Mouse (Mus musculus): ENCODE results near the gene Lrmp.
A peak's percentile ranks its signal among the peaks of the same experiment; 100 is the strongest.

The Lrmp gene

DNA sequence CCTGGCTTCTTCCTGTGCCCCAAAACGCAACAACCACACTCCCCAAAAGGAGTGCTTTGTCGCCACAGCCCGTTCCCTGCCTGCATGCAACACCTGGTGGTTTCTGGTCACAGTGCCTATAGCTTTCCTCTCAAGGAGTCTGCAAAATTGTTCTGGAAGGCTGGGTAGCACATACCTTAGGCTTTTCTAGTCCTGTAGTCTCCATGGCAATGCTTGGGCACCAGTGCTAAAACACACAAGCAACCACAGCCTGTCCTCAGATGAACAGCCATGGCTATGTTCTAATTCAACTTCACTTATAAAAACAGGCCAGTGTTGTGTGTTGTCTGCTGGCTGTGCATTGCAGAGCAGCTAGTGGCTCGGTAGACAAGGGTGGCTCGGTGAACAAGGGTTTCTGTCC, 21.4 kb downstream of the Lrmp start:
- DNase-seq (ENCODE audit: low spot score in 2 of 2), result no peak

DNA sequence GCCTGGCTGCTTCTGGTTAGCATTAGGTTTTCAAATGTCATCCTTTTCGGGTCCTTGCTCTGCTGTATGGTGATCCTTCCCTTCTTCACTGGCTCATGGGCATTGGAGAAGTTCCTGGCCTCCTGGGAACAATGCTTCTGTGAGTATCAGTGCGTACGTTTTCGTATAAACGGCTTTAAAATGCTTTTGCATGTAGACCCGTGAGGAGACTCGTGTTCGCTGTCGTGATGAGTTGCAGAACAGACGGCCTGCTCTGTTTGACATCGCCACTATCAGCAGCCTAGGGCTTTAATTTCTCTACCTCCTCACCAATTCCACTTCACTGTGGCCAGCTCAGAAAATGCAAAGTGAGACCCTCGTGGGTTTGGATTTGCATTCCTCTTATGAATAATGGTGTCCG, 23.8 kb downstream of the Lrmp start:
- DNase-seq (ENCODE audit: low spot score in 2 of 2), result no peak

DNA sequence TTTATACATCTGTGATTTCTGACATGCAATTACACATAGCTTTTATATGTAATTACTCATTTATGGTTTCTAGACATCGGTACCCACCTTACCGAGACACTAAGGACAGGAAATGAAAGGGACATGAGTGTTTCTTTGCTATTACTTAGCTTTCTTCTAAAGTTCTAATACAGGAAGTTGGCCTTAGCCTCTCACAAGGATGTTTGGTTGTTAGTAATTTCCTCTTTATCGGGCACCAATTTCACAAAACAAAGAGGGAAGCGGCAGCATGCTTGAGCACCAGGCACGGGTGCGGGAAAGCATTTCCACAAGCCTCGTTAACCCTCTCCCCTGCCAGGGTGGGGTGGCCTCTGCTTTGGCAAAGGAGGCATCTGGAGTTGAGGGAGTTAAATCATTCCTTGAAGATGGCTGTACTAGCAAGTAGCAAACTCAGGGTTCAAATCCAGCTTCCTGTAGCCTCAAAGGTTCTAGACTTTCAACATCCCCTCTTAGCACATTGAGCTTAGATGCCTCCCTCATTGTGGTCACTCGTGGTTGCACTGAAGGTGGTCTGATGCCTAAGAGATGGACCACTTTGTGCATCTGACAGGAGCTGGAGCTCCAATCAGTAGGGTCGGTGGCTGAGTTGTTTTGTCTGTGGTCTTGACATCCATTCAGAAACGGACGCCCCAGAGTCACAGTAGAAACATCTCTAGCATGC, 24.5 kb downstream of the Lrmp start:
- no peak for DNase-seq (ENCODE audit: low spot score in 2 of 2)

DNA sequence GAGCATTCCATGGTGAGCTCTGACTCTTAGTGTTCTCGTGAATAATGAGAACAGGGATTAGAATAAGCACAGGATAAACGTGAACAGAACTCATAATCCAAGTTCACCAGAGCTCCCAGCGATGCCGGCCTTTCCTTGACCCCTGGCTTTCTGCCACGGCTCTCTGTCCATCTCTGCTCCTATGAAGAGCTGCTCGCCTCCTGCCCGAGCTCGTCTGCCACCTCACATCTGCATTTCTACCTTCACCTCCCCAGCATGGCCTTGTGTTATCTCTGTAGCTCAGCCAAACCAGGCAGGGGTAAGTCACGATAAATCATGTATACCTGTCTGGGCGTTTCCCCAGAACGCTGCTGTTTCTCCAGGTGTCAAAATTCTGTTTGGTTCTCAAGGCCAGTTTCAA, 25.3 kb downstream of the Lrmp start:
- DNase-seq (ENCODE audit: low spot score in 2 of 2), result no peak

DNA sequence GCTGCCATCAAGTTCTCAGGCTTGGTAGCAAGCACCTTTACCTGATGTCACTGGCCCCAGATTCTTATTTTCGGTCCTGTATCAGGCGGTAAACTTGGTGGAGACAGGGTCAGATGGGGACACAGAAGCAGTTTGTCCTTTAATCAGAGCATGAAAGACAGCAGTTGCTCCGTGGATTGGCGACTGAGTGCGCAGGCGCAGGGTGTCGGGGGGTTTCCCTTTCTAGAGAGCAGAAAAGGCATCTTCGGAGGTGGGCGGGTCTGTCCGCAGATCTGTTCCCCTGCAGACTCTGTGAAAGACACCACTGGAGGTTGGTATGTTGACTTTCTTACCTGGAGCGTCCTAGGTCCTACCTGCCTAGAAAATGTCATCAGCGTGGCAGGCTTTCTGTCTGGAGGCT, 26.4 kb downstream of the Lrmp start:
- no peak for DNase-seq (ENCODE audit: low spot score in 2 of 2)

DNA sequence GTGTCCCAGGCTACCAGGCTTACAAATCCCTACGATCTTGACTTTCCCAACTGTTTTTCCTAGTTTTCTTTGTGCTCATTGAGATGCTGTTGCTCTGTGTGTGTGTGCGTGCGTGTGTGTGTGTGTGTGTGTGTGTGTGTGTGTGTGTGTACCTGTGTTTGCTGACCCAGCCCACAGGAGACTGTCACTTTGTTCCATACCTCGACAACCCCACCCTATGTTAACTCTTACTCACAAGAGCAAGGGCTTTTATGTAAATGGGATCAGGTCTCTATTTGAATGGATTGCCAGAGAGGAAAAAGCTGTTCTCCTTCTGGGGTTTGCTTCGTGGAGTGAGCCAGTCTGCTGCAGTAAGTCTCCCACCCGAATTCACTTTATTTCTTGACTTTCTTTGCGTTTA, 29.7 kb downstream of the Lrmp start:
- no peak for DNase-seq (ENCODE audit: low spot score in 2 of 2)

DNA sequence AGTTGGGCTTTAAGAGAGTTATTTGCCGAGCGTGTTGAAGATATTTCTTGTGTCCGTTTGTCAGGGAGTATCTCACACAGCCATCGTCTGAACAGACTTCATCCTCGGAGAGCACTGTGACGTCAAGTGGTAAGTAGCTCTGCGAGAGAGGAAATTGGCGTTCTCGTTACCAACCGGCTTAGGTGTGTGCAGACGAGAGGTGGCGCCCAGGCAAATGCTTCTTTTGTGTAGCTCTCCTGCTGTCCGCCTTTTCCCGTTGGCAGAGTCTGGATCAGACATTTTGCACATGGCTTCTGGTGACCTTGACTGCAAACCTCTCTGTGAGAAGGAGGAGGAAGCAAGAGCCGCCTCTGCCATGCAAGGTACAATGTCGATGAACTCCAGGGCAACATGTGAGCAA, 32.3 kb downstream of the Lrmp start:
- DNase-seq (ENCODE audit: low spot score in 2 of 2), result no peak

DNA sequence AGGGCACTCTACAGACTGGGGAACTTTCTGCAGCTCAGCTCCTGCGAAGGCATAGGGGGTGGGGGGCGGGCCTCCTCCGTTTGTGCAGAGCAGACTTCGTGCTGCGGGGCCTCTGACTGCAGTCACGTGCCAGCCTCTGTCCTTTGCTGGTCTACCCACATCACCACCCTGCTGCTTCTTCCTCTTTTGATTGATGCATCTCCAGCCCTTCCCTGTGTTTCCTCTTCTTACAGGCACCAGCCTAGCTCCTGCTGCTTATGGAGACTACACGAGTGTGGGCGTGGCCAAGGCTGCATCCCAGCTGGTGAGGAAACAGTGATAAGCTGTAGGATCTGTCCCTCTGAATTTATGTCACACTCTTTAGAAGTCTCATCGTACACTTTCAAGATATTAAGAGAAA, 33.6 kb downstream of the Lrmp start:
- DNase-seq (ENCODE audit: low spot score in 2 of 2), result no peak

DNA sequence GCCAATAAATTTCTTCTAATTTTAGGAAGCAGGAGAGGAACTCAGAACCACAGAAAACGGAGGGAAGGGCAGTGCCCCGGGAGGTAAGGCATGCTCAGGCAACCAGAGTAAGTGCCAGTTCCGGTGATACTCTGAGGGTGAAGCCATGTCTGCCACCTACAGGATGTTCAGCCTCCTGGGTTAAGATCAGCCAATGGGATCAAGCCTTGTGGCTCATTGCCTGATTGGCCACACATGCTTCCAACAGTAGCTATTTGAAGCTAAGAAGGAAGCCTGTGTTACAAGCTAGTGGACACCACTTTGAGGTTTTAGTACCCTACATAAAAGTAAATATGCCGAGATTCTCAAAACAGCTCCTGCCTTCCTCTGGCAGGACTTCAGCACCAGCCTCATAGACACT, 43.2 kb downstream of the Lrmp start:
- DNase-seq (ENCODE audit: low spot score in 2 of 2), result no peak

DNA sequence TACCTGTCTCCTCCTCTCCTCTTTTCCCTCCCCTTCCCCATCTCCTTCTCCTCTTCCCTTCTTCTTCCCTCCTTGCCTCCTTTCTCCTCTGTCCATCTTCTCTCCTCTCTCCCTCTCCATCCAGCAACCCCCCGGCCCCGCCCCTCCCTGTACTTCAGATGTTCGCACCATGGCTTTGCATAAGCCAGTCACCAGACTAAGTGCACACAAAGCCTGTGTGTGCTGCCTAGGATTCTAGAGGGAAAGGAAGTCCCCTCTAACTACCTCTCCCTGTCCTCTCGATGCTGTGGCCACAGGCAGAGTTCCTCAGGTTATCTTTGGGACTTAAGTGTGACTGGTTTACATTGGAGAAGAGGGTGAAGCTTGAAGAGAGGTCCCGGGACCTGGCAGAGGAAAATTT, 45.1 kb downstream of the Lrmp start:
- DNase-seq (ENCODE audit: low spot score in 2 of 2), result no peak

DNA sequence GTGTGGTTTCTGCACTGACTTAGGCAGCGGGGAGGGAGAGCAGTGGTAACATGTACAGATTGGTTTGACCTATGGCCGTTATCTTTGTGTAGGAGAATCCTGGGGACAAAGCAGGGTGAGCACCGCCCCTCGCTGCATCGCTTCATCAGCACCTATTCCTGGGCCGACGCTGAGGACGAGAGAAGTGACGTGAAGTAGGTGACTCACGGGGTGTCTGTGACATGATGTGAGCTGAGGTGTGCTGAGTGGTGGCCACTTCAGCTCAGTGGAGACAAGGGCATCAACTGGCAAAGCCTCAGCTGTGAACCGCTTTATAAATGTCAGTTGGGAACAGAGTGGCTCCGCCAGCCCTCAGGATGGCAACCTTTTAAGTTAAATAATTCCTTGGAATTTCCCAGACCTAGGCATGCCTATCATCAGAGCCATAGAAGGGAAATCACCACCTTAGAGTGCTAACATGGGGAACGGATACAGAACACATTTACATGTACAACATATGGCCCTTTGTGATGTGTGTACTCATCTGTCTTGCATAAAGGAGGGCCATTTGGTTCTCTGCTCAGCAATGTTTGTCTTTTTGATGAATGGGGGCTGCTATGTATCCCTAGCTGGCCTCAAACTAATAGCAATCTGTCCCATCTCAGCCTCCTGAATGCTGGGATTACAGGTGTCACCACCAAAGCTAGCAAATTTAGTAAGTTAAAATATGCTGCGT, 56.6 kb downstream of the Lrmp start:
- DNase-seq (ENCODE audit: low spot score in 2 of 2), result no peak

DNA sequence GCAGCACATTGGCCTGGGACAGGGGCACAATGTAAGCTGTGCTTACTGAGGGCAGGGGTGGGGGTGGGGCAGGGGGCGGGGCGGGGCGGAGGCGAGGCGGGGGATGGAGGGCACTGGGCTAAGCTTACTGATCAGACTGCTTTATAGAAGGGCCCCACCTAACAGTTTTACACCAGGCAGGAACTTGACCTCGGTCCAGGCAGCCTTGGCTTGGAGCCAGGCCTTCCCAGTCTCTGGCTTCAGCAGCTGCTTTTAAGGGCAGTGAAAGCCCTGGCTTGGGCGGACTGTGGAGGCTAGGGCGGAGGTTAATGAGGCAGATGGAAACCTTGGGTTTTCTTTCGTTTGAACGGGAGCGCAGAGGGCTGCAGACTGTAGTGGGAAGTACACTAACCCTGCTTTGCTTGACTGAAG, 58.3 kb downstream of the Lrmp start:
- no peak for DNase-seq (ENCODE audit: low spot score in 2 of 2)

DNA sequence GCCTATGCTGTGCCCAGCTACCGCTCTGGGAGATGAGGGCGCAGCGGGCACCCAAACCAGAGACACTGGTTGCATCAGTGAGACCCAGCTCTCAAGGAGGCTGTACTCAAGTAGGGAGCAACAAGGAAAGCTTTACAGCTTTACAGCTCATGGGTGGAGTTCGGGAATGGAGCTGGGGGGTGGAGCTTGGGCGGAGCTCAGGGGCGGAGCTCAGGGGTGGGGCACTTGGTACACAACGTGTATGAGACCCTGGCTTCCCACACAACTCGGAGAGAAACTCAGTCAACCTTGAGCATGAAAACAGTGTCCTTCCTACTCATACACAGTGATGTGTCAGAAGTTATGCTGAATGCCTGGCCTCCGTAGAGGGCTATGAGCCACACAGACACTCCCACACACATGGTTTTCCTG, 60.1 kb downstream of the Lrmp start:
- no peak for DNase-seq (ENCODE audit: low spot score in 2 of 2)

DNA sequence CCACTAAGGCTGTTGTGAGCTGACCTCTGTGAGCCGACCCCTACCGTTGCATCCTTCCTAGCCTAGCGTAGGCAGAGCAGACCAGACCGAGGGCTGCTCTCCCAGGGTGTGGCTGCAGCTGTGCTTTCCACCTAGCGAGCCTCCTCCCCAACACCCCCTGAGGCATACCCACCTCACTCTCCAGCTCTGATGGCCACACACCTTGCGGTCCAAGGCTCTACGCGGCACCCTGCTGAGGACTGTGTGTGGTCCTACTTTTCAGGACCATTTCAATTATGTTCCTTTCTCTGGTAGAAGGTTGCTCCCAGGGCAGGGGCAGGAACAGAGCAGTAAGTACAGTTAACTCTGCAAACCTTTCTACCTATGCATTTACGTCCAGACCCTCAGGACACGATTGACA, 61.0 kb downstream of the Lrmp start:
- DNase-seq (ENCODE audit: low spot score in 2 of 2), result no peak

DNA sequence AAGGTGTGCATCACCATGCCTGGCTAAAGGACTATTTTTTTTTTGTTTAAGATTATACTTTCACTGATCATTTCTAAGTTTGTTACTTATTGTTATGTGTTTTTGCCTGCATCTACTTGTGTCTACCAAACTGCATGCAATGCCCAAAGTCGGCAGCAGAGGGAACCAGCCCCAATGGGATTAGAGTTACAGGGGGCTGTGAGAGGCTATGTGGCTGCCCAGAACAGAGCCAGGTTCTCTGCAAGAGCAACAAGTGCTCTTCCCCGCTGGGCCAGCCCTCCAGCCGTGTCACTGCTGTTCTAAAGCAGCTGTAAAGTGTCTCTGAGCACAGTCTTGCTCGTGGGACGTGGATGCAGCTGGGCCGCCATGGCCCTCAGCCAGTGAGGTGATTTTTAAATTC, 64.2 kb downstream of the Lrmp start:
- no peak for DNase-seq (ENCODE audit: low spot score in 2 of 2)

DNA sequence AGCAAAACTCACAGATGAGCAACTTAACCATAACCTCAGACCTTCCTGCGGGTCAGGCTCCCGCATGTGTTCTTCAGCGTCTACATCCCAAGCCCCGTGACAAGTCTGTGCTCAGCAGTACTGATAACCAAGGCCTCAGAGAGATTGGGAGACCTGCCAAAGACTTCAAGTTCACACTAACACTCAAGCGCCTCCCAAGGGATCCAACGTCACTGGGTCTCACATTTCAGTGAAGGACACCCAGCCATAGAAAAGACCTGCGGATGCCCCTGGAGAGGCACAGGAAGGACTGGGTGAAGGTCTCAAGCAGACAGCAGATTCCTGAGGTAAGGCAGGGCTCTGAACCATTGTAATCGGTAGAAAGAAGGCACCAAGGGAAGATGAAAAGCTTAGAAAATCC, 66.6 kb downstream of the Lrmp start:
- no peak for DNase-seq (ENCODE audit: low spot score in 2 of 2)

DNA sequence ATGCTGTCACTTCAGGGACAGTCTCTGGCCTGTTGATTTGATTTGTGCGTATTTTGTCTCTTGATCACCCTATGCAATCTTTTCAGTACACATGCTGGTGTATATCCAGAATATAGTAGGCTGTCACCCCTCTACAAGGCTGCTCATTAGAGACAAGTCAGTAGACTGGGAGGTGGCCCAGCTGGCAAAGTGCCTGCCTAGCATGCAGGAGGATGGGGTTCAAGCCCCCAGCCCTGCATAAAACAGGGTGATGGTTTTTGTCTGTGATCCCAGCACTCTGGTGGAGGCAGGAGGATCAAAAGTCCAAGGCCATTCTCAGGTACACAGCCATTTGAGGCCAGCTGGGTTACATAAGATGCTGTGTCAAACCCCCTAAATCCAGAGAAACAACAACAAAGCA, 70.6 kb downstream of the Lrmp start:
- no peak for DNase-seq (ENCODE audit: low spot score in 2 of 2)

DNA sequence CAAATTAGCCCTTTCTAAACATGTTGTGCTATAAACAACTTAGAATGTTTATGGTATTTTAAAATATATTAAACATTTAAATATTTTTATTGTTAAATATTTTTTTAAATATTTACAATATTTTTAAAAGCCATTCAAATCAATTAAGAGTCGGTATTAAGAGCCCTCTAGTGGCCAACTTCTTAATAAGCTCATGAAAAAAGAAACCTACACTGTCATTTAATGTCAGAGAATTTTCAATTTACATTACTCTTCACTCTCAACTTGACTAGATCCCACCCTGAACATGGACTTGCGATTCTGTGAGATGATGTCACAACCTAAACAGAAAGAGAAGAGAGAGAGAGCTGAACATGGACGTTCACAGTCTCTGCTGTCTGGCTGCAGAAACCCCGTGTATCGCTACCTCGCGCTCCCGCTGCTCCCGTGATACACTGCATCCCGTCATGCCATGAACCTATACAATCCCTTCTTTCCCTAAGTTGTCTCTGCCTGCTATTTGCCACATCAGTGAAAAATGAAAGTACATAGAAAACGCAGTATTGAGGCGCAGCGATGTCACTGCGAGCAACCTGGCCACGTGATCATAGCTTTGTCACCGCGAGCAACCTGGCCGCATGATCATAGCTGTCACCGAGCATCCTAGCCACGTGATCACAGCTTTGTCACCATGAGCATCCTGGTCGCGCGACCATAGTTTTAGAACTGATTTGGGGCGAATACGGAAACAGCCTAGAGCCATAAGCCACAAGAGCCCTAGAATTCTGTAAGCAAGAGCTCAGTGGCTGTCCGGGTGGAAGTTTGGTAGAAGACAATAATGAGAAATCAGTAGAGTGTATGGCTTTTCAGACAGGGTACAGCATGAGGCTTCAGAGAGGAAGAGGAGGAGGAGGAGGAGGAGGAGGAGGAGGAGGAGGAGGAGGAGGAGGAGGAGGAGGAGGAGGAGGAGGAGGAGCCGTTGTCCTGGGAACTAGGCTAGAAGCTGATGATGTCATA, 71.9 kb downstream of the Lrmp start:
- peak in 1 of 2 experiments; percentile 26 for DNase-seq (ENCODE audit: low spot score in 2 of 2)

DNA sequence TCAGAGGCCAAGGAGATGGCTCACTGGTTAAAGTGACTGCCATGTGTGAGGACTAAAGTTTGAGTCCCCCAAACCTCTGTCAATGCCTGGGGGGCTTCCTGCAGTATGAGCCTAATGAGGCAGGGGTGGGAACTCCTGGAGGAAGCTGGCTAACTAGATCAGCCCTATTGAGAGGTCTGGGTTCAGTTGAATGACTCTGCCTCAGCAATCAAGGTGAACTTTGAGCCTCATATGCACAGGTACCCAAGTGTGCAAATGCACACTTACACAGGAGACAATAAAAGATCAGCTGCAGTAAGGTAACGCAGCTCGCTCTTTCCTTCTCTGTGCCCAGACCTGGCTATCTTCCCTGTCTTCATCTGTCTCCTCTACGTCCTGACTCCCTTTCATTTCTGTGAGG, 77.6 kb downstream of the Lrmp start:
- DNase-seq (ENCODE audit: low spot score in 2 of 2), result no peak

DNA sequence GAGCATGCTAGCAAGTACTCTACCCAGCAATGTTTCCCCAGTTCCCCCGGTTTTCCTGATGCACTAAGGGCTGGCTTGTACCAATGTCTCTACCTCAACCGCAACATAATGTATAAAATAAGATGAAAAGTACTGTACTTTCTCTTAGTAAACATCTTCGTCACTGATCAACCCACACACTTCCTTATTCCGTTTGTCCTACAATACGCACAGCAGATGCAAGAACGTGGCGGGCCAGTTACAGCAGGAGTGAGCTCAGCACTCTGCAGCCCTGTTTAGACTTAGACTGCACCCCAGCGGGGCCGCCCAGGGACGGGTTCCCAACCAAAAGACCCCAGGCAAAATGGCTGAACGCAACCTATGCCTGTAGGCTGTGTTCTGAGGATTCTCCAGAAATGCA, 78.0 kb downstream of the Lrmp start:
- DNase-seq (ENCODE audit: low spot score in 2 of 2), result no peak

DNA sequence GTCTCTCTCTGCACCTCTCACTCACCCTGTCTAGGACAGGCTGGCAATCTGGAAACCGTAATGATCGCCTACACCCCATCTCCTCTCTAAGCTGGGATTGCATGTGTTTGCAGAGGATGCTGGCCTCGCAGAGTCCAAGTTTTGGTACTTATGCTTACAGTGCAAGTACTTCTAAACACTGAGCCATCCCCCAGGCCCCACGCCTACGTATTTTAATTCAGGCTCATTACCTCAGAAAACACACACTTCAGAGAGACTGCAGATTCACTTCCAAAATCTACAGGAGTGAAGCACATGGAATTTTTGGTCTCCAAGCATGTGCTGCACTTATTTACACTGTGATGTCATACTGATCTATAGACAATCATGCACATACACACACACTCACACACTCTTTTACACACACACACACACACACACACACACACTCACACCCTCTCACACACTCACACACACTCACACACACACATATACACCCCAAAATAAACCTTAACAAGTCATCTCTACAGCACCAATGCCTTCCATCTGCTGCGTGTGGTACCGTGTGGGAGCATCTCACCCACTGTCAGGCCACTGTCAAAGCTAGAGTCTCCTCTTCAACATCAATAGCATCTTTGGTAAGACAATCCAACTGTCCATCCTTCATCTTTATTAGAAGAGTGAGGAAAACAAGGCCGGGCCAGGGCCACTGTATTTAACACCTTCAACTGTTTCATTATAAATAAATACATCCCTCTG, 82.7 kb downstream of the Lrmp start:
- no peak for DNase-seq (ENCODE audit: low spot score in 2 of 2)

Measured in frontal cortex, postnatal 25 days (tissue).